Mouse (Mus musculus) heart, embryonic 16.5 days (tissue): Measurements from ENCODE around the gene Tollip. TPM values are rescaled to one million over a fixed set of nuclear protein-coding genes. Genes with fewer than 3 reads are reported as not detected.
"Not testable (repeated sequence)": the region's sequence is repeated elsewhere in the genome, so short reads cannot be mapped to it uniquely, and the experiment has no call there.

Experiments used
- ATAC-seq: fragments of 200-750 bp; cut with Nextera tagmentation; replicated peaks from 2 replicates; pipeline ENCODE4 v1.8.0; 2017; ENCODE audit warnings: moderate number of reproducible peaks; ENCODE audit not compliant: insufficient read depth, low FRiP score; ENCODE audit errors: extremely low read depth
- H3K27ac ChIP-seq: fragments of 300-500 bp; sonication (generic); 2 replicates; pipeline ENCODE4 v1.5.1; 2014; ENCODE audit warnings: mild to moderate bottlenecking, low read length, control low read depth, moderate library complexity
- H3K27me3 ChIP-seq: fragments of 300-500 bp; sonication (generic); 2 replicates; pipeline ENCODE4 v1.6.1; 2014; ENCODE audit warnings: low read length, mixed read lengths; ENCODE audit not compliant: control insufficient read depth, insufficient read depth
- H3K36me3 ChIP-seq: fragments of 300-500 bp; sonication (generic); 2 replicates; pipeline ENCODE4 v1.6.1; 2014; ENCODE audit not compliant: control insufficient read depth, insufficient read depth
- H3K4me1 ChIP-seq: fragments of 300-500 bp; sonication (generic); 2 replicates; pipeline ENCODE4 v1.6.1; 2014; ENCODE audit warnings: low read length, mixed read lengths; ENCODE audit not compliant: control insufficient read depth, insufficient read depth
- H3K4me2 ChIP-seq: fragments of 300-500 bp; sonication (generic); 2 replicates; pipeline ENCODE4 v1.6.1; 2014; ENCODE audit warnings: low read depth, mild to moderate bottlenecking, control low read depth, low read length
- H3K4me3 ChIP-seq: fragments of 300-500 bp; sonication (generic); 2 replicates; pipeline ENCODE4 v1.5.1; 2014; ENCODE audit warnings: mild to moderate bottlenecking, control low read depth, low read length
- H3K9ac ChIP-seq: fragments of 300-500 bp; sonication (generic); 2 replicates; pipeline ENCODE4 v1.6.1; 2014; ENCODE audit warnings: low read length, control low read depth
- H3K9me3 ChIP-seq: fragments of 300-500 bp; sonication (generic); replicated peaks from 2 replicates; pipeline ENCODE4 v1.6.1; 2016; ENCODE audit warnings: low read length; ENCODE audit not compliant: control insufficient read depth
- WGBS: fragments of 180-500 bp; shearing (Covaris S2); extraction: QIAGEN DNeasy Blood & Tissue Kit; methylation state at CpG from one replicate; pipeline ENCODE4 v1.1.7; 2014; 5-methylcytosine and 5-hydroxymethylcytosine counted together
- polyA plus RNA-seq: library from polyadenylated mRNA; unstranded; fragments of >200 nt; fragmentation: Nextera tagmentation; extraction: Ambion mirVana; gene quantifications from 2 replicates; pipeline ENCODE4 v1.2.1, GENCODE M21; 2015

Tollip gene
- polyA plus RNA-seq, 1 experiment from 2014 or later: 46.6 TPM

DNA sequence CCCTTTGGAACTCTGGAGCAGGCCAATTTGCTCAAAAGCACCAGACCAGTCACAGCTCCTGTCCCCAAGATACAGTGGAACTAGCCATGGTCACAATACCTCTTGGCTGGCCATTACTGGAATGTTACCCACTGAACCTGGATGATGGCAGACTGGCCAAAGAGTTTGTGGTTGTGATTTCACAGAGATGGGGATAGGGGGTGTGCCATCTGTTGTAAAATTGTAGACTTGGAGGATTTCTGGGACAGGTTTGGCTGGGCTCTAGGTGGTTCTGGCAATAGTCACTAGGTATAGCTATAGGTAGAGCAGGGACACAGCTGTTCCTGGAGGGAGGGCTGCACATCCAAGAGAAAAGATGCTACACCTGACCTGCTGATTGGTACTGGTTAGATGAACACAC lies 29.2 kb upstream of the Tollip start:
- no peak for ATAC-seq
- H3K27me3 ChIP-seq: peaks cover 68% of the 10 kb centered on the region

DNA sequence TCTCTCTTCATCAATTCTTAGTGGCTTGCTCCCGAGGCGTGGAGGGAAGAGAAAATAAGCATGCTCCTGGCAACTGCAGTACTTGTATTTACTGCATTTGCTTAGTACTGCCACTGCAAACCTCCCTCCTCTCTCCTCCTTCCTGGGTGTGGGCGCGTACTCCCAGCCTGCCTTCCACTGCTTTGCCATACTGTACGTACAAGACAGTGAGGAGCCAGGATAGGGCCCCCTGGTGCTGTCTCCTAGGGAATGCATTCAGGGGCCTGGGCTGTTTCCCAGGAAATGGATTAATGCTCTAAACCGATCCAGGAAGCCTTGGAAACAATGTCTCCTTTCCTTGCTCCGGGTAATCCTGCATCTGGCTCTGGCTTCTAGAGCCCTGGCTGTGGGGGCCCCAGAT lies 27.6 kb upstream of the Tollip start:
- ATAC-seq: no peak

More for the DNA sequence above, 29.2 kb upstream of the Tollip start:
- no peak overlapping the region for H3K4me2 ChIP-seq
- H3K9me3 ChIP-seq: peaks cover 4% of the 10 kb centered on the region
- H3K4me3 ChIP-seq: no peak overlapping the region
- no peak overlapping the region for H3K9ac ChIP-seq
- H3K27ac ChIP-seq: no peak overlapping the region
- 0 out of 2 replicates have a peak, but pooled peaks cover 3% of the 10 kb centered on the region for H3K4me1 ChIP-seq
- H3K36me3 ChIP-seq: no peaks in the 10 kb centered on the region

DNA sequence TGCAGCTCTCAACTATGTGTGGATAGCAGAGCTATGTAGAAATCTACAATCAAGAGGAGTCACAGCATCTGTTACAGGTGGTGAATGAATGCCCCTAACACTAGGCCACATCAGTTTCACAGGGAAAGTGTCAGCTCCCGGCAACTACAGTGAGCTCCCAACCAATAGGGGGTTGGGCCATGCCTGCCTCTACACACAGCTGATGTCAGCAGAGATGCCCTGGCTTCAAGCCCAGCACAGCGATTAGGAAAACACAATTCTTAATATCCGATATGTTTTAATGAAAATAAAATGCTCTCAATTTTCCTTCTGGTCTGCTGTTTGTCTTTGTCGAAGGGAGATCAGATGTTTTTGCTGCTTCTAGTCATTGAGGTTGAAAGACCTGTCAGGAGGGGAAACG lies 25.1 kb upstream of the Tollip start:
- H3K36me3 ChIP-seq: no peaks in the 10 kb centered on the region
- H3K27me3 ChIP-seq: peaks cover 38% of the 10 kb centered on the region
- H3K4me1 ChIP-seq: no peaks in the 10 kb centered on the region
- H3K27ac ChIP-seq: no peak overlapping the region
- no peak overlapping the region for H3K4me2 ChIP-seq
- no peak overlapping the region for H3K4me3 ChIP-seq
- WGBS: 63% methylated on average over 5 of the region's 5 CpGs
- no peak for ATAC-seq
- H3K9me3 ChIP-seq: no peaks in the 10 kb centered on the region
- no peak overlapping the region for H3K9ac ChIP-seq

More for the DNA sequence above, 27.6 kb upstream of the Tollip start:
- Histone ChIP-seq H3K4me2 (no peak overlapping the region), H3K4me3 (no peak overlapping the region), H3K36me3 (no peaks in the 10 kb centered on the region), H3K27me3 (peaks cover 52% of the 10 kb centered on the region), H3K9me3 (no peaks in the 10 kb centered on the region), H3K9ac (no peak overlapping the region), H3K4me1 (0 out of 2 replicates have a peak, but pooled peaks cover 3% of the 10 kb centered on the region), H3K27ac (no peak overlapping the region)
- 33% methylated on average over 7 of the region's 7 CpGs for WGBS

DNA sequence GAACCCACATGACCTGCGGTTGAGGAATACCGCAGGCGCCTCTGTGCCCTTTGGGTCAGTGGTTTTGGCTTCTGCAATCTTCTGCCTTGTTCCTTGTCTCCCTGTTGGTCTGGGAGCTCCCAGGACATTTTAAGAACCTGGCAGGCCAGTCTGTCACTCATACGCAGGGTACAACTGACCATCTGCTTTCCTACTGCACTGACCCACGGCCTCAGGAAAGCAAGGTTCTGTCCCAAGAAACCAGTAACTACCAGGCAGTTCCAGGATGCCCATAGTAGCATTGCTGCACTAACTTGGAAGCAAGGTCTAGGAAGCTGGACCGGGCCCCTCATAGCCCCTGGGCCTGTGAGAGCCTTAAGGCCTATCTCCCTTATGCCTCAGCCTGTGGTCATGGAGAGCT lies 16.6 kb upstream of the Tollip start:
- no peak overlapping the region for H3K4me3 ChIP-seq
- WGBS: 87% methylated on average over 6 of the region's 6 CpGs
- no peaks in the 10 kb centered on the region for H3K9me3 ChIP-seq
- H3K9ac ChIP-seq: no peak overlapping the region
- H3K4me1 ChIP-seq: no peaks in the 10 kb centered on the region
- no peak overlapping the region for H3K27ac ChIP-seq
- H3K4me2 ChIP-seq: no peak overlapping the region
- H3K27me3 ChIP-seq: peaks cover 8% of the 10 kb centered on the region
- no peak for ATAC-seq
- H3K36me3 ChIP-seq: no peaks in the 10 kb centered on the region

DNA sequence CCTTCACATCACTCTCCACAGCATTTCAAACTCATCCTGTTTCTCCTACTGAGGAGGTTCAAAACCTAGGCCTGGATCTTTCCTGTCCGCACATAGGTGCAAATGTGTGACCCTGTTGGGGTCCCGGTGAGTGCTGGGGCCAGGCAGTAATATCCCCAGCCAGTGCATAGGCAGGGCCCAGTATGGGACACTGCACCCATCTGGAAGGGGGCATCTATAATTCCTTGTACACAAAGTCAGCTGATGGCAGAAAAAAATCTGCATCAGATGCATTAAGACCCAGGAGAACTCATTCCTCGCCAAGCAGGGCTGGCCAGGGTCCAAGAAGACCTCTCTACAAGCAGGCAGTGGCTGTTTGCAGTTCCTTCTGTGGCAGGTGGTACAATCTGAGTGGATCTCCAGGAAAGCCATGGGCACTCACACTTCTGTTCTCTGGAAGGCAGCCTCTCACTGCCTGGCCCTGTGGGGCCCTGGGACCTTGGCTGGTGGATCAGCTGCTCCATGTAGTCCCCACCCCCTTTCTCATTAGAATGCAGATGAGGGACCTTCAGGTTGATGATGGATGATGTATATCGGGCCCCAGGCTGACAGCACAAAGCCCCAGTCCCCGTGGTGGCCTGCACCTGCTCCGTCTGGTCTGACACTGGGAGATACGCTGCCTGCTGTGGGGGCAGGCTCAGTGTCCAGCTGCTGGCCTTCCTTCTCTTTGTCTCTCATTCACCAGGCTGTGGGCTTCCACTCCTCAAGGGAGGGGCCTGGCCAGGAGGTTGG lies 16.0 kb upstream of the Tollip start:
- Histone ChIP-seq H3K4me2 (no peak overlapping the region), H3K4me1 (no peaks in the 10 kb centered on the region), H3K27me3 (peaks cover 8% of the 10 kb centered on the region), H3K27ac (no peak overlapping the region), H3K9ac (no peak overlapping the region), H3K4me3 (no peak overlapping the region), H3K9me3 (no peaks in the 10 kb centered on the region), H3K36me3 (no peaks in the 10 kb centered on the region)
- ATAC-seq: no peak
- WGBS: 64% methylated on average over 7 of the region's 7 CpGs

DNA sequence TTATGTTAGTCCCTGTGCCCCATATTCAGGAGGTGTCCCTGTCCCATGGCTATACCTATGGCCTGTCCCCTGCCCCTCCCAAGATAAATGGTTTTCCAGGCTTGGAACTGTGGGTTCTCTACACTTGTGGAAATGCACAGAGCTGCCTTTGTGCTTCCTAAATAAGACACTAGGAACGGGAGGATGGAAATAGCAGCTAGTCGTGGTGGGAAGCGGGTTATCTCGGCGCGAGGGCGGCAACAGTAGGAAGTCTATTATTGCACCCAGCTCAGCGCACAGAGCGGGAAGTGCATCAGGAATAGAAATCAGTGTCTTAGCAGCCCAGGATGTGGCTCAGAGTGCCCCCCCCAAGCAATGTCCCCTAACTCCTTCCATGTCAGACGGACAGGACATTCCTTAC lies 10.3 kb upstream of the Tollip start:
- H3K4me2 ChIP-seq: no peak overlapping the region
- 41% methylated on average over 10 of the region's 10 CpGs for WGBS
- H3K36me3 ChIP-seq: no peaks in the 10 kb centered on the region
- H3K4me3 ChIP-seq: no peak overlapping the region
- no peak for ATAC-seq
- H3K9ac ChIP-seq: no peak overlapping the region
- no peaks in the 10 kb centered on the region for H3K9me3 ChIP-seq
- 0 out of 2 replicates have a peak, but pooled peaks cover 3% of the 10 kb centered on the region for H3K27me3 ChIP-seq
- H3K27ac ChIP-seq: no peak overlapping the region
- no peaks in the 10 kb centered on the region for H3K4me1 ChIP-seq

DNA sequence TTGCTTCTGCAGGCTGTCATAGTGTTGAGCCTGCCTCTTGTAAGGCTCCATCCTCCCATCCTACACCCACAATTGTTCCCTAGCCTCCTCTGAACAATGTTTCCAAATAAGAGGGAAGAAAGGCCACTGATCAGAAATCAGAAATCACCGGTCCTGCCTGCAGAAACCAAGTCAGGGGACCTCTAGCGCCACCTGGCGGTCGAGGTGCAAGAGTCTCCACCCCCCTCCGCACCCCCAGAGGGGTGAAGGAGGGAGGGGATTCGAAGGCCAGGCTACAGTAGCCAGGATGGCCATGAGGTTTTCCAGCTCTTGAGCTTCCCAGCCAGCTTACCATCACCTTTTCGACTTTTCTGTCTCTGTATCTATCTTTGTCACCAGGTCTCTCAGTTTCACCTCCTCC lies 6.6 kb upstream of the Tollip start:
- Histone ChIP-seq H3K4me2 (no peak overlapping the region), H3K9me3 (no peaks in the 10 kb centered on the region), H3K27ac (no peak overlapping the region), H3K36me3 (no peaks in the 10 kb centered on the region), H3K4me1 (no peaks in the 10 kb centered on the region), H3K4me3 (no peak overlapping the region), H3K27me3 (no peaks in the 10 kb centered on the region), H3K9ac (no peak overlapping the region)
- no peak for ATAC-seq
- 7% methylated on average over 7 of the region's 7 CpGs for WGBS

DNA sequence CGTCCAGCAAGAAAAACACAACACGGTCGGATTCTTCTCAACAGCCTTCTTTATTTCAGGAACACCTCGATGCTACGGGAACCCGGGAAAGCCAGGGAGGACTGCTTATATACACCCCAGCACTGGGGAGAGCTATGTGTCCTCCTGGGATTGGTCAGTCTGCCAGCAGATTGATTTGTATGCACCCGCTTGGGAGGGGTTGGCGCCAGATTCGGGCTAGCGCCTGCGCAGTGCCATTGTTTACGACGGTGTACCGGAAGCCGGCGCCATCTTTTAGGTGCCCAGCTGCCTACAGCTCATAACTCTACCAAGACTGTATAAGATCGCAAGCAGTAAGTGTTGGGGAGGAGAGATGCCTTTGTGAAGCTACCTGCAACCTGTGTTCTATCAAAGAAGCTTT lies 5.8 kb upstream of the Tollip start:
- not testable (repeated sequence) for H3K4me3 ChIP-seq, H3K9me3 ChIP-seq, H3K4me2 ChIP-seq, ATAC-seq, H3K9ac ChIP-seq, H3K36me3 ChIP-seq, H3K27ac ChIP-seq, H3K27me3 ChIP-seq, H3K4me1 ChIP-seq
- 91% methylated on average over 17 of the region's 17 CpGs for WGBS

DNA sequence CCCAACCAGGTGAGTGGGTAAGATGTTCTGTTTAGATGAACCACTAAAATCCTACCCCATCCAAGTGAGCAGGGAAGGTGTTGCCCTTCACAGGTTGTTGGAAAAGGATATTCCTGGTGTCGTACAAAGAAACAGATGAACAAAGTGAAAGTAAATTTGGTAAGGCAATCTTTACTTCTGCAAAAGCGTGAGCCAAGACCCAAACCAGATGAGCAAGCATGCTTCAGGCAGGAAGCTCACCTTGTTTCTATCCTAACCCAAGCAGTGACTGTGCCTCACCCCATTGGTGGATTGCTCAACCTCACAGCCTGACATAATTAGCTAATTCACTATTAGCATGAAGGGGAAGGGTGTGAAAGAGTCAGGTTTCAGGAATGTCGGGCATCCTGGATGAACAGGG lies 7.0 kb downstream of the Tollip start:
- Histone ChIP-seq H3K4me3 (no peak overlapping the region), H3K27ac (no peak overlapping the region), H3K9ac (no peak overlapping the region), H3K9me3 (no peaks in the 10 kb centered on the region), H3K4me1 (no peaks in the 10 kb centered on the region), H3K4me2 (no peak overlapping the region), H3K36me3 (no peaks in the 10 kb centered on the region), H3K27me3 (peaks cover 24% of the 10 kb centered on the region)
- WGBS: 59% methylated on average over 3 of the region's 3 CpGs
- no peak for ATAC-seq
